Mouse (Mus musculus) thymus, adult 2 months (tissue): Measurements from ENCODE around the gene Rab11b.

ENCODE experiments used
- CTCF ChIP-seq: fragments of 200-500 bp; IDR thresholded peaks from 2 replicates; pipeline ENCODE4 v1.5.1; 2012; ENCODE audit warnings: mild to moderate bottlenecking, control low read depth, low read length, moderate library complexity, borderline replicate concordance; ENCODE audit not compliant: control insufficient read depth, poor library complexity, insufficient read depth; ENCODE audit errors: extremely low read depth
- POLR2A ChIP-seq: fragments of 200-500 bp; IDR thresholded peaks from 2 replicates; pipeline ENCODE4 v1.6.1; 2012; ENCODE audit warnings: mild to moderate bottlenecking, low read length, control low read depth, moderate library complexity; ENCODE audit not compliant: control insufficient read depth, poor library complexity, insufficient read depth; ENCODE audit errors: extremely low read depth

DNA sequence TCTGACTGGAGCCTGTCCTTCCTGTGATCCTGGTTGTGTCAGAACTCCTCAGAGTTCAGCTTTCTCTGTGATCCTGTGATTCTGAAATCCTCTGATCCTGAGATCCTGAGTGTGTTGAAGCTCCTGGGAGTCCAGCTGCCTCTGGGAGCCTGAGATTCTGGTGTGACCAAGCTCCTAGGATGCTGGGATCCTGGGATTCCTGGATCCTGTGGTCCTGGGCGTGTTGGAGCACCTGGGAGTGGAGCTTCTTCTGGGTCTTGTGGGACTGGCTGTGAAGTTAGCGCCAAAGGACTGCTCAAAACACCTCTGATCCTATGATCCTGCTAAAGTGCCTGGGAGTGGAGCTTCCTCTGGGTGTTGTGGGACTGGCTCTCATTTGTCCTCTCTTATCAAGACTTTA is 31.9 kb downstream of the Rab11b start:
- TF ChIP-seq CTCF: no peak
- no peak for TF ChIP-seq POLR2A
